Comparison of ENCODE assay signal across 22 mouse cellular contexts in the genomic region with DNA sequence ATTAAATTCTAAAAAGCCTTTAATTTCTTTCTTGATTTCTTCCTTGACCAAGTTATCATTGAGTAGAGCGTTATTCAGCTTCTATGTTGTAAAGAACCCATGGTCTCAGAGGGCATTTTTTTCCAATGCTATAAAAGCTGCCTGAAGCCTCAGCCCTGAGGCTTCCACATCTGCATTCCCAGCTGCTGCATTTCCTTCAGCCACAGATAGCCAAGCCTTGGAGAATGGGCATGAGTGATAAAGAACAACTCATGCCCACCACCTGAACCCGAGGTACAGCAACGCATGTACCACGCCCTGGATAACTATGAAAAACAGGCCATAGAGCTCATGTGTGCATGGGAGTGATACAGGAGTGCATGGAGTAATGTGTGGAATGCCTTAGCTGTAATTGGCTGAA. TPM values are rescaled to one million over a fixed set of nuclear protein-coding genes. Genes with fewer than 3 reads are reported as not detected.
A peak's percentile ranks its signal among the peaks of the same experiment; 100 is the strongest.
DNase-seq lines count a peak whose midpoint lies in the region; ATAC-seq and TF ChIP-seq lines count a peak whose summit lies in the region.
"Had no signal": no experiment of that assay in that cellular context is flagged by ENCODE, and none has a peak within 500 bp of the region (broad histone marks: within the 10 kb centered on the region; RNA-seq: fewer than 3 reads in every experiment).

No protein-coding gene starts in this region.

- WGBS in midbrain, embryonic 11.5 days: 92% methylated on average over 4 of the region's 4 CpGs
- 95% methylated on average over 4 of the region's 4 CpGs for WGBS in midbrain, embryonic 16.5 days

- no peaks in the 10 kb centered on the region for H3K79me3 ChIP-seq in C2C12 (ENCODE audit: low read depth)

- peaks cover 19% of the 10 kb centered on the region for H3K9me3 ChIP-seq in megakaryocyte, embryonic 14.5 days
- H3K9me3 ChIP-seq in midbrain, embryonic 11.5 days (ENCODE audit: control insufficient read depth, low read length): no peaks in the 10 kb centered on the region
- no peaks in the 10 kb centered on the region for H3K9me3 ChIP-seq in midbrain, embryonic 16.5 days (replicated peaks; ENCODE audit: control insufficient read depth, low read length, poor library complexity, severe bottlenecking)

- peak overlapping the region; percentile 8 for H3K4me3 ChIP-seq in megakaryocyte, embryonic 14.5 days (replicated peaks)
- no peak overlapping the region for H3K4me3 ChIP-seq in midbrain, embryonic 11.5 days (ENCODE audit: low read depth, low read length)
- no peak overlapping the region for H3K4me3 ChIP-seq in midbrain, embryonic 16.5 days (ENCODE audit: low read depth, low read length)
- H3K4me3 ChIP-seq in C2C12 (ENCODE audit: insufficient read depth, poor library complexity, severe bottlenecking) (no peak overlapping the region), myocyte (no peak overlapping the region)
- H3K4me3 ChIP-seq in gastrocnemius, adult 2 months: no peak overlapping the region

- peaks cover 30% of the 10 kb centered on the region for H3K36me3 ChIP-seq in megakaryocyte, embryonic 14.5 days (replicated peaks; ENCODE audit: low read length)
- no peaks in the 10 kb centered on the region for H3K36me3 ChIP-seq in midbrain, embryonic 11.5 days (ENCODE audit: control insufficient read depth, insufficient read depth, low read length)
- no peaks in the 10 kb centered on the region for H3K36me3 ChIP-seq in midbrain, embryonic 16.5 days (ENCODE audit: control insufficient read depth, insufficient read depth, low read length)
- H3K36me3 ChIP-seq in C2C12 (ENCODE audit: control insufficient read depth, insufficient read depth) (no peaks in the 10 kb centered on the region), myocyte (ENCODE audit: control insufficient read depth, insufficient read depth) (no peaks in the 10 kb centered on the region)
- H3K36me3 ChIP-seq: G1E had no signal

- TF ChIP-seq CTCF in C2C12 (IDR thresholded peaks at IDR 0.05; ENCODE audit: control insufficient read depth, insufficient read depth, insufficient read length): no peak
- TF ChIP-seq CTCF in gastrocnemius, adult 2 months (IDR thresholded peaks at IDR 0.05): no peak

- no peaks in the 10 kb centered on the region for H3K27me3 ChIP-seq in megakaryocyte, embryonic 14.5 days (replicated peaks)
- H3K27me3 ChIP-seq in midbrain, embryonic 11.5 days (ENCODE audit: control insufficient read depth, insufficient read depth, low read length): no peaks in the 10 kb centered on the region
- no peaks in the 10 kb centered on the region for H3K27me3 ChIP-seq in midbrain, embryonic 16.5 days (ENCODE audit: control insufficient read depth, insufficient read depth, low read depth, low read length)
- H3K27me3 ChIP-seq in C2C12 (ENCODE audit: control insufficient read depth, insufficient read depth, insufficient read length) (no peaks in the 10 kb centered on the region), myocyte (ENCODE audit: control insufficient read depth, insufficient read depth, insufficient read length) (no peaks in the 10 kb centered on the region)

- DNase-seq in midbrain, embryonic 11.5 days (ENCODE audit: low spot score, missing footprints): peak; percentile 45
- DNase-seq in gastrocnemius, adult 2 months: no peak
- no peak for DNase-seq in adrenal gland, postnatal 36 days
- DNase-seq: adrenal gland, adult 2 months; adrenal gland, adult 8-10 months; adrenal gland, postnatal 10 days; adrenal gland, postnatal 14 days; adrenal gland, postnatal 25 days; B cell, adult 2 months; cerebellum, adult 11 months; cerebellum, adult 11-12 months; cerebellum, adult 18-20 months; cerebellum, adult 2 months had no signal

- no peak for TF ChIP-seq POLR2A in myocyte (IDR thresholded peaks at IDR 0.05; ENCODE audit: insufficient read length, low read depth)

- peaks cover 4% of the 10 kb centered on the region; the same call in 1 of the 2 replicates for H3K4me1 ChIP-seq in megakaryocyte, embryonic 14.5 days
- H3K4me1 ChIP-seq in midbrain, embryonic 11.5 days (ENCODE audit: control insufficient read depth, insufficient read depth, low read length): no peaks in the 10 kb centered on the region
- H3K4me1 ChIP-seq in midbrain, embryonic 16.5 days (ENCODE audit: control insufficient read depth, insufficient read depth, low read length): no peaks in the 10 kb centered on the region

- H3K4me2 ChIP-seq in midbrain, embryonic 11.5 days: no peak overlapping the region
- H3K4me2 ChIP-seq in midbrain, embryonic 16.5 days (ENCODE audit: low read length): no peak overlapping the region
- H3K4me2 ChIP-seq in myocyte (ENCODE audit: low read depth): no peak overlapping the region

- no peak overlapping the region for H3K27ac ChIP-seq in midbrain, embryonic 11.5 days (ENCODE audit: low read depth, low read length)
- no peak overlapping the region for H3K27ac ChIP-seq in midbrain, embryonic 16.5 days (ENCODE audit: low read length)
- no peak overlapping the region for H3K27ac ChIP-seq in gastrocnemius, adult 2 months

- H3K9ac ChIP-seq in midbrain, embryonic 11.5 days (ENCODE audit: low read length): no peak overlapping the region
- H3K9ac ChIP-seq in midbrain, embryonic 16.5 days (ENCODE audit: low read depth, low read length): no peak overlapping the region

- intact Hi-C loops in gastrocnemius, adult 2 months (cut with DNase I): no loop called here

- no peaks in the 10 kb centered on the region for H3K79me2 ChIP-seq in C2C12 (ENCODE audit: control insufficient read depth, insufficient read depth)
- no peaks in the 10 kb centered on the region for H3K79me2 ChIP-seq in myocyte (ENCODE audit: control insufficient read depth, insufficient read depth)

- no peak for ATAC-seq in megakaryocyte, adult 5-6 weeks (ENCODE audit: poor library complexity, severe bottlenecking)
- no peak for ATAC-seq in midbrain, embryonic 11.5 days (ENCODE audit: low FRiP score)
- no peak for ATAC-seq in midbrain, embryonic 16.5 days
- ATAC-seq: activated CD4-positive, CD25-positive, alpha-beta regulatory T cell, adult 4 months; CD4-positive, CD25-positive, alpha-beta regulatory T cell, adult 4 months; Patski had no signal

- H3ac ChIP-seq in C2C12 (ENCODE audit: control insufficient read depth, insufficient read length, low read depth) (no peak overlapping the region), myocyte (ENCODE audit: control insufficient read depth, insufficient read length) (no peak overlapping the region)

TF ChIP-seq in C2C12, 6 proteins besides CTCF, POLR2A, EP300 and RAD21:
- TF ChIP-seq MAX (IDR thresholded peaks at IDR 0.05) (no peak), MYOD1 (IDR thresholded peaks at IDR 0.05; ENCODE audit: control insufficient read depth, insufficient read length, low read depth) (peak; percentile 22), CEBPB (IDR thresholded peaks at IDR 0.05; ENCODE audit: low read depth) (no peak), FOSL1 (IDR thresholded peaks at IDR 0.05; ENCODE audit: insufficient read depth, low read length, poor library complexity, severe bottlenecking) (no peak), MYOG (IDR thresholded peaks at IDR 0.05; ENCODE audit: control insufficient read depth, extremely low read depth, insufficient read length) (no peak), USF1 (IDR thresholded peaks at IDR 0.05; ENCODE audit: low read depth) (no peak)
TF ChIP-seq in C2C12: peak in this region for 1.

TF ChIP-seq in myocyte, 11 proteins besides CTCF, POLR2A, EP300 and RAD21:
- peak; percentile 14 for TF ChIP-seq TCF12 (IDR thresholded peaks at IDR 0.05; ENCODE audit: insufficient read depth, poor library complexity, severe bottlenecking)
- TF ChIP-seq MYOG (IDR thresholded peaks at IDR 0.05; ENCODE audit: control insufficient read depth in 1 of 3, insufficient read depth in 1 of 3, insufficient read length in 2 of 3, low read depth in 2 of 3): peak in 1 of 3 experiments; percentile 67
- TF ChIP-seq CEBPB (IDR thresholded peaks at IDR 0.05; ENCODE audit: insufficient read depth, poor library complexity, severe bottlenecking): no peak
- TF ChIP-seq POLR2AphosphoS2 (IDR thresholded peaks at IDR 0.05; ENCODE audit: insufficient read length, low read depth): no peak
- peak in 2 of 3 experiments; percentile 72 to 75 for TF ChIP-seq MYOD1 (IDR thresholded peaks at IDR 0.05; ENCODE audit: control insufficient read depth in 1 of 3, insufficient read length in 2 of 3, low read depth in 2 of 3)

RNA-seq across cellular contexts. Expression of a gene that starts 19.0 kb away (rescaled TPM):
- 116 and 408 TPM in 2 replicates for polyA plus RNA-seq in megakaryocyte, embryonic 14.5 days (2012; ENCODE audit: insufficient read depth, low replicate concordance)
- 0.11 and 0.32 TPM in 2 replicates for total RNA-seq in megakaryocyte, adult 5-6 weeks (2015)
- total RNA-seq in megakaryocyte, adult 5-6 weeks (2017): 0.07 and 0.08 TPM in 2 replicates
- polyA plus RNA-seq in midbrain, embryonic 11.5 days (2014; fragmentation: Nextera tagmentation; extraction: Ambion mirVana): 1.1 and 1.4 TPM in 2 replicates
- polyA plus RNA-seq in midbrain, embryonic 16.5 days (2015; fragmentation: Nextera tagmentation; extraction: Ambion mirVana): 0.39 and 0.48 TPM in 2 replicates
- 0.53 TPM for polyA plus RNA-seq in C2C12 (2012; fragmentation: generic; extraction: Trizol)
- 1.4 TPM for polyA plus RNA-seq in myocyte (2012; fragmentation: generic; extraction: Trizol)
- 1 to 10 TPM; 1.1 to 1.6 TPM for total RNA-seq in gastrocnemius, adult 2 months (2021)
- 1 to 10 TPM; 1.8 to 2.9 TPM for total RNA-seq in adrenal gland, postnatal 36 days (2021)
- polyA plus RNA-seq: G1E had no signal

RNA-seq across cellular contexts. Expression of a gene that starts 57.6 kb away (rescaled TPM):
- polyA plus RNA-seq in megakaryocyte, embryonic 14.5 days (2012; ENCODE audit: insufficient read depth, low replicate concordance): 104 and 124 TPM in 2 replicates
- total RNA-seq in megakaryocyte, adult 5-6 weeks (2015): 93.7 and 101 TPM in 2 replicates
- 84.6 and 102 TPM in 2 replicates for total RNA-seq in megakaryocyte, adult 5-6 weeks (2017)
- polyA plus RNA-seq in midbrain, embryonic 11.5 days (2014; fragmentation: Nextera tagmentation; extraction: Ambion mirVana): 147 and 155 TPM in 2 replicates
- polyA plus RNA-seq in midbrain, embryonic 16.5 days (2015; fragmentation: Nextera tagmentation; extraction: Ambion mirVana): 173 and 175 TPM in 2 replicates
- polyA plus RNA-seq in C2C12 (2012; fragmentation: generic; extraction: Trizol) (140 TPM), myocyte (2012; fragmentation: generic; extraction: Trizol) (155 TPM)
- total RNA-seq in gastrocnemius, adult 2 months (2021): 10 to 100 TPM; 29.4 to 36.6 TPM
- 100 to 1,000 TPM; 125 to 263 TPM for total RNA-seq in adrenal gland, postnatal 36 days (2021)

Comparison
In these comparisons a context has a peak if more than half of its experiments do, and no peak if none do; other contexts are left out.
1. RNA of a gene that starts 19.0 kb away (polyA plus RNA-seq): 116 to 408 TPM in megakaryocyte, embryonic 14.5 days; 1.1 to 1.4 TPM in midbrain, embryonic 11.5 days, 1.4 TPM in myocyte (single experiment), 0.53 TPM in C2C12 (single experiment) and 0.39 to 0.48 TPM in midbrain, embryonic 16.5 days; every median in the first group is over 10 times any median in the second.